Mouse (Mus musculus): Measurements from ENCODE around the gene Selenom. TPM values are rescaled to one million over a fixed set of nuclear protein-coding genes. Genes with fewer than 3 reads are reported as not detected.

The Selenom gene
- polyA plus RNA-seq, 1 experiment from 2014 or later, result 154 TPM

DNA sequence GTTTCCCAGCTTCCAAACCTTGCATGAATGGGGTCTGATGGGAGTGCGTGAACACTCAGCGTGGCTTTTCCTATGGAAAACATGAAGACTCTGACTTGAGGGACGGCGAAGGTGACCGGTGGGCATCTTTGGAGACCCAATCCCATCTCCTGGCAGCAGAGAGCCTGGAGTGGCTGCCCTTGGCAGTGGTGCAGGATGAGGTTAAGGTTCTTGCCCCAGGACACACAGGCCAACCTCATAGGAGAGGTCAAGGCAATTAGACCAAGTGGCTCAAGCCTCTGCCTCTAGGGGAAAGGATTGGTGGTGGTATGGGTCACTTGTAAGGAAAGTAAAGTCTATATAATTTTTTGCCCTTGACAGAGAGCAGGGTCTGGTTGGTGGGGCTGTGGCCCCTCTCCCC, 21.6 kb downstream of the Selenom start:
- peak overlapping the region; percentile 90 for H3K4me2 ChIP-seq (replicated peaks)
- WGBS, result 35% methylated on average over 5 of the region's 5 CpGs
- peak overlapping the region; percentile 63 for H3K9ac ChIP-seq
- no peaks in the 10 kb centered on the region for H3K9me3 ChIP-seq
- peak overlapping the region; percentile 50 for H3K4me3 ChIP-seq (replicated peaks)
- H3K4me1 ChIP-seq (replicated peaks), result peaks cover 30% of the 10 kb centered on the region
- no peak for ATAC-seq
- no peaks in the 10 kb centered on the region for H3K27me3 ChIP-seq (replicated peaks)
- peak overlapping the region; percentile 96 for H3K27ac ChIP-seq
- H3K36me3 ChIP-seq, result peaks cover 13% of the 10 kb centered on the region

DNA sequence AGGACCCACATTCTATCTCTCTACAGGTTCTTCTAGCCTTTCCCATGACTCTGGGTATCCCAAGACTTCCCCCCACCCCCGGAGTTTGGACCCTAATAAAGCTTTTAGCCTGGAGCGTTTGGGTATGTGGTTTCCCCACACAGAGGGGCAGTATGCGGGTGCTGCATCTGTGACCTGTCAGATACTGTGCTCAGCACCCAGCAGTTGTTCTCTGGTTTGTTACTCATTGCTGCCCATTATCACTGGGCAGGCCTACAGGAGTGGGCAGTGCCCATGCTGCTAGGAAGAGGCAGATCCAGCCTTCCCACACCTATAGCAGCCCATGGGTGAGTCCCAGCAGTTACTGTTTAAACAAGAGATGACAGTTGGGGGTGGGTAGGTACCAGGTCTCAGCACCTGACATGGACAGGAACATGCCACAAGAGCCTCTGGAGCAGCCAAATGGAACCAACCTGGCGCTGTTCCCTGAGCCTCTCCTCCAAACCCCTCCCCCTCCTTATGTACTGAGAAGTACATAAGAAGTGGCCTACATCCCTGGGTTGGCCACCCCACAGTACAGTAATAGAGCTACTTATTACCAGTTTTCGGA, 22.4 kb downstream of the Selenom start:
- Histone ChIP-seq H3K27ac (no peak overlapping the region), H3K9me3 (no peaks in the 10 kb centered on the region), H3K4me3 (replicated peaks) (0 out of 2 replicates have a peak overlapping the region, but pooled peaks have one; percentile 50), H3K4me1 (replicated peaks) (peaks cover 30% of the 10 kb centered on the region), H3K9ac (no peak overlapping the region), H3K4me2 (replicated peaks) (peak overlapping the region; percentile 90), H3K27me3 (replicated peaks) (no peaks in the 10 kb centered on the region), H3K36me3 (peaks cover 5% of the 10 kb centered on the region; the same call in 1 of the 2 replicates)
- no peak for ATAC-seq
- 94% methylated on average over 5 of the region's 5 CpGs for WGBS

DNA sequence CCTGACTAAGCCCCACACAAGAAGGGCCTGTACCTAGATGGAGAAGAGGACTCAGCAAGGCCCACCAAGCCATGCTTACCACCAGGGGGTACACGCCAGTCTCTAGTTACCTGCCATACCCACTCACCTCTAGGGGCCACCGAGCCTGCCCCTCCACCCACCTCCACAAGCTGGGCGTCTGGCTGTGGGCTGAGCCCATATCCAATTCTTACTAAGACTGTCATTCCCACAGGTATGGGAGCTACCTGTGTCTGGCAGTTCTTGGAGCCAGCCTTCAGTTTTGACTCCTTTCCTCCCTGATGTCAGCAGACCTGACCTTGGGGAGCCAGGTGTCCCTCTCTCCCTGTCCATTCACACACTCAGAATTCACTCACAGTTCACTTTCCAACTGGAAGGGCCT, 23.2 kb downstream of the Selenom start:
- H3K4me2 ChIP-seq (replicated peaks), result peak overlapping the region; percentile 90
- no peak for ATAC-seq
- H3K27ac ChIP-seq, result no peak overlapping the region
- WGBS, result 86% methylated on average over 3 of the region's 3 CpGs
- no peaks in the 10 kb centered on the region for H3K9me3 ChIP-seq
- H3K9ac ChIP-seq, result peak overlapping the region; percentile 28; the same call in 1 of the 2 replicates
- peak overlapping the region; percentile 40 for H3K4me3 ChIP-seq (replicated peaks)
- peaks cover 5% of the 10 kb centered on the region; the same call in 1 of the 2 replicates for H3K36me3 ChIP-seq
- peaks cover 33% of the 10 kb centered on the region for H3K4me1 ChIP-seq (replicated peaks)
- H3K27me3 ChIP-seq (replicated peaks), result no peaks in the 10 kb centered on the region

DNA sequence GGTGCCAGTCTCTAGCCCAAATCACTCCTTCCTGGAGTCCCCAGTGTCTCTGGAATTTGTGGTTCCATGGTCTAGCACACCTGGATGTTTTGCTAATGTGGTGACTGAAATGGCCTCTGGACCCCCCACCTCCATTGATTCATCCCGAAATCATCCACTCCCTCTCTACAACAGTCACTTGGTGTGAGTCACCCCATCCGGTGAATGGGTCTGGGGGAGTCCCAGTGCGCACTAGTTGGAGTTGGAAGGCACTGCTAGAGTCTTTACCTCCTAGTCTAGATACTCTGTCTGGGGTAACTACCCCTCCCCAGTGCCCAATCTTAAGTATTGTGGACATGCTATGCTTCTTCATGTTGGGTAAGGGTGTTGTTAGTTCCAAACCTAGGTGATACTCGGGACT, 23.9 kb downstream of the Selenom start:
- Histone ChIP-seq H3K4me2 (replicated peaks) (peak overlapping the region; percentile 90), H3K27ac (no peak overlapping the region), H3K4me1 (replicated peaks) (peaks cover 33% of the 10 kb centered on the region)

DNA sequence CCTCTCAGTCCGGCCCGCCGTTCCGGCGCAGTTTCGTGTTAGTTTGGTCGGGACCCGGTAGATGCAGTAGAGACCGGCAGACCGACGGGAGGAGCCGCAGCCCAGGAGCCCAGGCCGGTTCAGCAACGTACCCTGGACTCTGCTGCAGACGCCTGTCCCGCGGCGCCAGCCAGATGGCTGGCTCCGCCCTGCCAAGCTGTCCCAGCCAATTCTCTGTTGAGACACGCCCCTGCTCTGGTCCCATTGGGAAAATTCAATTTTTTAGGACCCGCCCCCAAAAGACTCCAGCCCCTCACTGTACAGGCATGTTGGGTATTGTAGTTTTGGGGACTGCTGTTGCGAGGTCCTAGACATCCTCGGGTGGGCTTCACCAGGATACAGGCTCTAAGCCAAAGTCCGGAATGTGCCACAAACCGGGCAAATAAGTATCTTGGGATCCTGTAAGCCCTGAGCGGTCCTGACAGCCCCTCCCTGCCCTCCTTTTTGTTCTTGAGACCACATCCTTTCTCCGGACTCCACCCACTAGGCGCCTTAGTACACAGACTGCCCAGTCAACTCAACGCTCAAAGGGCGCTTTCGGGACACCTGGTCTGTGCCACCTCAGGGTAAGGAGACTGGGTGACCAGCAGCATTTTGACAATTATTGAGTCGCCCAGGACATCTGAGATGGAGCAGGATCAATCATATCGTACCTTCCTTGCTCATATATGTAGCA, 24.8 kb downstream of the Selenom start:
- Histone ChIP-seq H3K27me3 (replicated peaks) (no peaks in the 10 kb centered on the region), H3K4me2 (replicated peaks) (peak overlapping the region; percentile 90), H3K9me3 (no peaks in the 10 kb centered on the region), H3K4me3 (replicated peaks) (peak overlapping the region; percentile 40), H3K36me3 (no peaks in the 10 kb centered on the region; the same call in 1 of the 2 replicates), H3K4me1 (replicated peaks) (peaks cover 33% of the 10 kb centered on the region), H3K27ac (no peak overlapping the region), H3K9ac (peak overlapping the region; percentile 45)
- peak; percentile 92 for ATAC-seq
- 3% methylated on average over 33 of the region's 33 CpGs for WGBS

More for the DNA sequence above, 23.9 kb downstream of the Selenom start:
- Histone ChIP-seq H3K9me3 (no peaks in the 10 kb centered on the region), H3K9ac (peak overlapping the region; percentile 28), H3K36me3 (peaks cover 3% of the 10 kb centered on the region; the same call in 1 of the 2 replicates), H3K27me3 (replicated peaks) (no peaks in the 10 kb centered on the region), H3K4me3 (replicated peaks) (peak overlapping the region; percentile 40)
- ATAC-seq, result no peak
- 57% methylated on average over 4 of the region's 4 CpGs for WGBS

DNA sequence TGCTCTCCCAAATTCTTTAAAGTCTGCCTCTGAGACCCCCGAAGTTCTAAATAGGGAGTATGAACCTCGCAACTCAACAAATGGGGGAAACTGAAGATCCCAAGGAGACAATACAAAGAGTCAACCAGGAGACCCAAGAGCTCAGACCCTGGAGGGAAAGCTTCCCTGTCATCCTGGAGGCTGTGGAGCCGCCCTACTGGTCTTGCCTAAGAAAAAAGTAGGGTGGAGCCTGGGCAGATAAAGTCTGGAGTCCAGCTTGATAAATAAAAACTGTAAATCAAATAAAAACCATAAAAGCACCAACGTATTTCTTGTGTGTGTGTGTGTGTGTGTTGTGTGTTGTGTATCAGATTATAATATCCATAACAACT, 25.3 kb downstream of the Selenom start:
- WGBS, result 74% methylated on average over 4 of the region's 4 CpGs
- peak overlapping the region; percentile 40 for H3K4me3 ChIP-seq (replicated peaks)
- no peak overlapping the region for H3K27ac ChIP-seq
- no peaks in the 10 kb centered on the region for H3K27me3 ChIP-seq (replicated peaks)
- peaks cover 33% of the 10 kb centered on the region for H3K4me1 ChIP-seq (replicated peaks)
- H3K9ac ChIP-seq, result no peak overlapping the region; the same call in 1 of the 2 replicates
- no peaks in the 10 kb centered on the region; the same call in 1 of the 2 replicates for H3K36me3 ChIP-seq
- no peaks in the 10 kb centered on the region for H3K9me3 ChIP-seq
- no peak for ATAC-seq
- H3K4me2 ChIP-seq (replicated peaks), result peak overlapping the region; percentile 75

DNA sequence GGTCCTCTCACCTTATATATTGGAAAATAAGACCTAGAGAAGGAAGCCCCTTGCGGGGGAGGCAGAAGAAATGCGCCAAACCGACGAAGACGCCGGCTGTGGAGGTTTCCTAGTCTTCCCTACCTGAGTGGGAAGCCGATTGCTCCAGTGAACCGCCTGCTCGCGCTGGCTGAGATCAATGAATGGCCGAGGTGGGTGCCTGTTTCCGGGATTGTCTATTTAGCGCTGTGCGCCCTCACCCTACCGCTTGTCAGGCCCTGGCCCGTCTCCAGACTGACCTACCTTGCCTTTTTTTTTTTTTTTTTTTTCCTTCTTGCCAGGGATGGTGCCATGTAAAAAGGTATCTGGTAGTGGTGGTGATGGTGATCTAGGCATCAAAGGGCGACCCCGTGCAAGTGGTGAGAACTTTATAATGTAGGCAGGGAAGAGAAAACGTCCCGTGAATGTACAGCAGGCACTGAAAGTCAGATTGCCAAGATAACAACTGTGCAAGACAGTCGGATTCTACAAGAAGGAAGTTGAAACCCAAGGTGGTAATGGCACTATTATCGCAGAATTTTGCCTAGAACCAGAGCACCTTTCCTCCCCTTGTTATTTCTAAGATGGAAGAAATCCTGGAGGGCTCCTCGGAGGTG, 26.1 kb downstream of the Selenom start, which contains the start of gene Smtn:
TSS of gene Smtn (minus strand) at position 162 of the 635 bp plus-strand sequence.
- Histone ChIP-seq H3K4me2 (replicated peaks) (peak within 1 kb of the TSS; percentile 75), H3K36me3 (no peaks in the 10 kb centered on the region; the same call in 1 of the 2 replicates), H3K27ac (no peak within 1 kb of the TSS), H3K9ac (peak within 1 kb of the TSS; percentile 45), H3K4me1 (replicated peaks) (peaks cover 27% of the 10 kb centered on the region), H3K9me3 (no peaks in the 10 kb centered on the region), H3K27me3 (replicated peaks) (no peaks in the 10 kb centered on the region), H3K4me3 (replicated peaks) (peak within 1 kb of the TSS; percentile 40)
- 92% methylated on average over 23 of the region's 23 CpGs for WGBS
- no peak for ATAC-seq

DNA sequence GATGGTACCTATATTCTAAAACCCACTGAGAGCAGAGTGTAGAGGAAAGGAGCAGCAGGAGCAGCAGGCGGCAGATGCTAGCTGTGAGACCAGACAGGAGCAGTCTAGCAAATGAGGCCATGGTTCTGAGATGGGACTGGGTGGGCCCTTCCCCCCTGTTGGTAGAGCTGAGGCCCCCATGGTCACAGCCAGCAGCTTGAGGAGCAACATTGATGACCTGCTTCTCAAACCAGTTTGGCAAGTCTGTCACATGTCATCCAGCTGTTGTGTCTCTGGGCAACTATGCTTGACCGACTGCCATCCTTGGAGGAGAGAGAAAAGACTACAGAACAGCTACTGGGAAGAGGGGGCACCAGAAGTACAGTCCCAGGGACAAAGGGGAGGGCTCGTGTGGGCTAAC, 27.4 kb downstream of the Selenom start:
- 69% methylated on average over 3 of the region's 3 CpGs for WGBS
- Histone ChIP-seq H3K27me3 (replicated peaks) (no peaks in the 10 kb centered on the region), H3K4me1 (replicated peaks) (peaks cover 20% of the 10 kb centered on the region), H3K4me2 (replicated peaks) (no peak overlapping the region), H3K27ac (no peak overlapping the region), H3K9me3 (no peaks in the 10 kb centered on the region), H3K36me3 (no peaks in the 10 kb centered on the region; the same call in 1 of the 2 replicates), H3K9ac (no peak overlapping the region; the same call in 1 of the 2 replicates), H3K4me3 (replicated peaks) (no peak overlapping the region)
- ATAC-seq, result no peak

DNA sequence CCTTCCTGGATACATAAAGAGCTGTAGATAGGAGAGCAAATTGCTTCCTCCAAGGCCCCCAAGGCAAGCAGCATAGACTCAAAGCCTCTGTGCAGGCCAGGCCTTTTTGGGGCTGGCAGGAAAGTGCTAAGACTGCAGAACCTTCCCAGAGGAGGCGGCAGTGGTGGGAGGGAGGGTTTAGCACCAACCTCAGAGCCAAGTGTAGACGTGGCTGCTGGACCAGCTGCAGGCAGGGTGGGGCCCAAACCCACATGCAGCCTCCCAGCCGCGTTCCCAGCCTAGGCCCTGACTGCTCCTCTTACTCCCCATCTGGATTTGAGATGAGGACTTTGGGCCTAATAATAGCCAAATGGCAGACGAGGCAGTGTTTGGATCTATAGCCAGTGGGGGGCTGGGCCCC, 28.5 kb downstream of the Selenom start:
- H3K9me3 ChIP-seq, result no peaks in the 10 kb centered on the region
- no peak overlapping the region for H3K9ac ChIP-seq
- H3K4me2 ChIP-seq (replicated peaks), result no peak overlapping the region
- no peaks in the 10 kb centered on the region for H3K27me3 ChIP-seq (replicated peaks)
- H3K36me3 ChIP-seq, result no peaks in the 10 kb centered on the region
- H3K27ac ChIP-seq, result no peak overlapping the region
- H3K4me1 ChIP-seq (replicated peaks), result peaks cover 9% of the 10 kb centered on the region
- WGBS, result 43% methylated on average over 5 of the region's 5 CpGs
- no peak for ATAC-seq
- no peak overlapping the region for H3K4me3 ChIP-seq (replicated peaks)

DNA sequence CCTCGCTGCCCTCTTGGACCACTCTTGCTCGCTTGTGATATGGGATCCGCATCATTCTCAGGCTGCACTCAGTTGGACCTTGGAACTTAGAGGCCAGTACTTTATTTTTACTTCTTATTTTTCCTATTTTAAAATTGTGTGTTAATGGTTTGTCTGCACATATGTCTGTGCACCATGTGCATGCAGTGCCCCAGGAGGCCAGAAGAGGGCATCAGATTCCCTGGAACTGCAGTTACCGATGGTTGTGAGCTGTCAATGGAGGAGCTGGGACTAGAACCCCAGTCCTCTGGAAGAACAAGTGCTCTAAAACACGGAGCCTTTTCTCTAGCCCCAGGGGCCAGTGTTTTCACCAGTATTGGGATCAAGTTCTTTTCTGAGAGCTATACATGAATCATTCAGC, 29.9 kb downstream of the Selenom start:
- Histone ChIP-seq H3K36me3 (no peaks in the 10 kb centered on the region), H3K9ac (no peak overlapping the region), H3K4me1 (replicated peaks) (peaks cover 9% of the 10 kb centered on the region), H3K4me2 (replicated peaks) (no peak overlapping the region), H3K4me3 (replicated peaks) (no peak overlapping the region), H3K27me3 (replicated peaks) (no peaks in the 10 kb centered on the region), H3K9me3 (no peaks in the 10 kb centered on the region), H3K27ac (no peak overlapping the region)
- ATAC-seq, result no peak
- 95% methylated on average over 5 of the region's 5 CpGs for WGBS

DNA sequence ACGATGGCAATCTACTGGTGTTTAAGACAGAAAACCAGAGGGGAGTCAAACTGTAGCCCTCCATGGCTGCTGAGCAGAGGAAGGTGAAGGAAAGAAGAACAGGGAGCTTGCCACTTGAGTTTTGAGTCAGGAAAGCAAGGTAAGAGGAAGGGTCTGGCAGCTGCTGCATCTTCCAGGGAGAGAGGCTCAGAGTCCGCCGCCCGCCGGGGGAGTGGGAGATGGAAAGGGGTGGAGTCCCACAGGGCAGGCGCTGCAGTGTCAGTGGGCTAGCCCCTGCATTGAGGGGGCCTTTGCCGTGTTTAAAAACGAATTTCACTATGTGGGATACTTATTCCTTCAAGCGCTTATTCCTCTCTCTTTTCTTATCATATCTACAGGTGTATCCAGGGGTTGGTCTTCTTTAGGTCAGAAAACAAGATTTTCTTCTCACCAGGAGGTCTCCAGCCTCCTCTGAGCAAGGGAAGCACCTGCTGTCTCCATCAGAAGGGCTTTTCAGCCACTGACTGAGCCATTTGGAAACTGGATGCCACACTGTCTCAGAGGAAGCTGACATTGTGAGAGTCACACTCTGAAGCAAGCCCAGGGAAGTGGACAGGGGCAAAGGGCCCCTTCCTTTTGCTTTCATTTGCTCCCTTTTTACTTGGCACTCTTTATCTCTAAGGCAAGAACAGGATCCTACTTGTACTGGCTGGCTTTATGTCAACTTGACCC, 31.2 kb downstream of the Selenom start:
- H3K9me3 ChIP-seq, result no peaks in the 10 kb centered on the region
- 23% methylated on average over 9 of the region's 9 CpGs for WGBS
- ATAC-seq, result no peak
- no peak overlapping the region for H3K9ac ChIP-seq
- H3K36me3 ChIP-seq, result no peaks in the 10 kb centered on the region
- H3K4me3 ChIP-seq (replicated peaks), result no peak overlapping the region
- H3K4me1 ChIP-seq (replicated peaks), result peaks cover 9% of the 10 kb centered on the region
- H3K4me2 ChIP-seq (replicated peaks), result no peak overlapping the region
- H3K27ac ChIP-seq, result no peak overlapping the region
- H3K27me3 ChIP-seq (replicated peaks), result no peaks in the 10 kb centered on the region

DNA sequence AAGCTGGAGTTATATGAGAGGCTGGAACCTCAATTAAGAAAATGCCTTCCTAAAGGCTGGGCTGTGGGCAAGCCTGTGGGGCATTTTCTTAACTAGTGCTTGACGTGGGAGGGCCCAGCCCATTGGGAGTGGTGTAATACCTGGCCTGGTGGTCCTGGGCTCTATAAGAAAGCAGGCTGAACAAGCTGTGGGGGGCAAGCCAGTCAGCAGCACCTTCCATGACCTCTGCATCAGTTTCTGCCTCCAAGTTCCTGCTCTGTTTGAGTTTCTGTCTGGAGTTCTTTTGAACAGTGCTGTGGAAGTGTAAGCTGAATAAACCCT, 31.7 kb downstream of the Selenom start:
- no peak for ATAC-seq
- Histone ChIP-seq H3K27me3 (replicated peaks) (no peaks in the 10 kb centered on the region), H3K4me1 (replicated peaks) (peaks cover 9% of the 10 kb centered on the region), H3K36me3 (no peaks in the 10 kb centered on the region), H3K4me2 (replicated peaks) (no peak overlapping the region), H3K9ac (no peak overlapping the region), H3K27ac (no peak overlapping the region), H3K4me3 (replicated peaks) (no peak overlapping the region), H3K9me3 (no peaks in the 10 kb centered on the region)
- WGBS, result 20% methylated on average over 1 of the region's 1 CpGs
